Mouse (Mus musculus): ENCODE measurements around the gene Lipt2. TPM values are rescaled to one million over a fixed set of nuclear protein-coding genes. Genes with fewer than 3 reads are reported as not detected.

The Lipt2 gene
- polyA plus RNA-seq, 1 experiment from 2014 or later: 10.1 TPM

DNA sequence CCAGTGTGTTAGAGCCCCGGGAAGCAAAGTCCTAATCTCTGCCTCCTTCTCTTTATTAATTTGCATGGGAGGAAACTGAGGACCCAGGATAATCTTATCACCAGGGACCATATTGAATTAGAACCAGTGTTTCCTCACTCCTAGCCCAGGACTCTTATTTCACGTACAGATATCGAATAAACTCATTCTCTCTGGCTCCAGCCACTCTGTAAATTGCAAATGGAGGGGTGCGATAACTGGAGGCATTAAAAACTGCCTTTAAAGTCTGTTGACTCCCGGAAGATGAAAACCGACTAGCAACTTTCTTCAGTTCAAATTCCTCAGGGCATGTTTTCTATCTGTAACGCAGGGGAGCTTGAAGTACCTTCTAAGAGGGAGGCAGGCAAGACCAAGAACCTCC is 20.3 kb downstream of the Lipt2 start:
- ATAC-seq (ENCODE audit: insufficient read depth, low FRiP score): no peak
- WGBS: 53% methylated on average over 7 of the region's 7 CpGs
- H3K27ac ChIP-seq (ENCODE audit: low read length): peak overlapping the region; percentile 23; the same call in 1 of the 2 replicates
- no peaks in the 10 kb centered on the region for H3K36me3 ChIP-seq (ENCODE audit: control insufficient read depth, insufficient read depth, low read length)
- H3K4me1 ChIP-seq (ENCODE audit: control insufficient read depth, insufficient read depth, low read length): peaks cover 14% of the 10 kb centered on the region
- peak overlapping the region; percentile 68 for H3K4me2 ChIP-seq (ENCODE audit: low read depth, low read length)
- H3K9ac ChIP-seq (ENCODE audit: low read length): no peak overlapping the region
- no peaks in the 10 kb centered on the region for H3K9me3 ChIP-seq (replicated peaks; ENCODE audit: control insufficient read depth, low read length)
- H3K27me3 ChIP-seq (ENCODE audit: control insufficient read depth, insufficient read depth, low read length): peaks cover 9% of the 10 kb centered on the region; the same call in 1 of the 2 replicates
- peak overlapping the region; percentile 50 for H3K4me3 ChIP-seq (replicated peaks; ENCODE audit: low read length)

- peak; percentile 45; the same call in 1 of the 2 replicates for ATAC-seq (ENCODE audit: insufficient read depth, low FRiP score)
- Histone ChIP-seq H3K4me3 (replicated peaks; ENCODE audit: low read length) (peak overlapping the region; percentile 50), H3K9me3 (replicated peaks; ENCODE audit: control insufficient read depth, low read length) (no peaks in the 10 kb centered on the region), H3K27ac (ENCODE audit: low read length) (peak overlapping the region; percentile 22; the same call in 1 of the 2 replicates), H3K9ac (ENCODE audit: low read length) (no peak overlapping the region), H3K4me2 (ENCODE audit: low read depth, low read length) (peak overlapping the region; percentile 68), H3K36me3 (ENCODE audit: control insufficient read depth, insufficient read depth, low read length) (no peaks in the 10 kb centered on the region), H3K4me1 (ENCODE audit: control insufficient read depth, insufficient read depth, low read length) (peaks cover 14% of the 10 kb centered on the region), H3K27me3 (ENCODE audit: control insufficient read depth, insufficient read depth, low read length) (peaks cover 9% of the 10 kb centered on the region; the same call in 1 of the 2 replicates)
- WGBS: 44% methylated on average over 7 of the region's 7 CpGs
These were observed 20.8 kb downstream of the Lipt2 start for GRCm38 (mm10) chr7:100179836-100180407.

GRCm38 (mm10) chr7:100181176-100181575 is 22.1 kb downstream of the Lipt2 start:
- no peak overlapping the region for H3K27ac ChIP-seq (ENCODE audit: low read length)
- no peak for ATAC-seq (ENCODE audit: insufficient read depth, low FRiP score)

DNA sequence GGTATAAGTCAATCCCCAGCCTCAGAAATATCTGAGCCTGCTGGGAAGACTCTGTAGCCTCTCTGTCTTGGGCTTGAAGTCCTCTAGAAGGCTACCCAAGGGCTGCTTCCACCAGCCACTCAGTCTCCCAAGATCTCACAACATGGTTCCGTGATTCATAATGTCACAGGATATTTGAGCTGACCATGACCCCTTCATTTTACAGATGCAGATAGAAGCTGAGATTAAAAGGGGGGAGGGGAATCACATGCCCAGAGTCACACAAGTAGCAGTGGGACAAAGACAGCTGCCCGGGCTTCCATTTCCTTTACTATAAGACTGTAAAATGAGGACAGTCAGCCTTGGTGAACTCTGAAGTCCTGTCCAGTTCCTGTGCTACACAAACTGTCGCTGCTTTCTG is 22.5 kb downstream of the Lipt2 start:
- ATAC-seq (ENCODE audit: insufficient read depth, low FRiP score): no peak
- H3K9ac ChIP-seq (ENCODE audit: low read length): no peak overlapping the region
- peaks cover 14% of the 10 kb centered on the region for H3K4me1 ChIP-seq (ENCODE audit: control insufficient read depth, insufficient read depth, low read length)
- no peaks in the 10 kb centered on the region for H3K9me3 ChIP-seq (replicated peaks; ENCODE audit: control insufficient read depth, low read length)
- H3K36me3 ChIP-seq (ENCODE audit: control insufficient read depth, insufficient read depth, low read length): no peaks in the 10 kb centered on the region
- H3K4me3 ChIP-seq (replicated peaks; ENCODE audit: low read length): no peak overlapping the region
- 86% methylated on average over 3 of the region's 3 CpGs for WGBS
- peaks cover 4% of the 10 kb centered on the region; the same call in 1 of the 2 replicates for H3K27me3 ChIP-seq (ENCODE audit: control insufficient read depth, insufficient read depth, low read length)
- no peak overlapping the region for H3K4me2 ChIP-seq (ENCODE audit: low read depth, low read length)
- no peak overlapping the region for H3K27ac ChIP-seq (ENCODE audit: low read length)

More at GRCm38 (mm10) chr7:100181176-100181575, 22.1 kb downstream of the Lipt2 start:
- 75% methylated on average over 2 of the region's 2 CpGs for WGBS
- Histone ChIP-seq H3K9me3 (replicated peaks; ENCODE audit: control insufficient read depth, low read length) (no peaks in the 10 kb centered on the region), H3K4me1 (ENCODE audit: control insufficient read depth, insufficient read depth, low read length) (peaks cover 14% of the 10 kb centered on the region), H3K4me3 (replicated peaks; ENCODE audit: low read length) (no peak overlapping the region), H3K4me2 (ENCODE audit: low read depth, low read length) (no peak overlapping the region), H3K36me3 (ENCODE audit: control insufficient read depth, insufficient read depth, low read length) (no peaks in the 10 kb centered on the region), H3K9ac (ENCODE audit: low read length) (no peak overlapping the region), H3K27me3 (ENCODE audit: control insufficient read depth, insufficient read depth, low read length) (peaks cover 4% of the 10 kb centered on the region; the same call in 1 of the 2 replicates)

DNA sequence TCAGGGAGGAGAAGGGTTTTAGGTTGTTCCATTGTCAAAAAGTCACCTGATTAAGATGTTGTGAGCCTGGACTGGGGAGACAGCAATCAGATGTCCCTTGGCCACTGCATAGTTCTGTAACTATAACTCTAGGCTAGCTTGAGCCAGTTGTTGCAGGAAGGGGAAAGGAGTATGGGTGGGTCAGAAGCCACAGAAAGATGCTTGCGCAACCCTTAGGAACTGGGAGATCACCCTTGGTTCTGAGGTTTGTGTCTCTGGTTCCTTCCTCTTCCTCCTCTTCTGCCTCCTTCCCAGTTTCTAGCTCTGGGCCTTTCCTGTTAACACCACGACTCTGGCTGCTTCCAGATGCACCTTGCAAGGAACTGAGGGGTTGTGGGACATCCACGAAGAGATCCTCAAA is 23.3 kb downstream of the Lipt2 start:
- Histone ChIP-seq H3K27me3 (ENCODE audit: control insufficient read depth, insufficient read depth, low read length) (peaks cover 4% of the 10 kb centered on the region; the same call in 1 of the 2 replicates), H3K9me3 (replicated peaks; ENCODE audit: control insufficient read depth, low read length) (no peaks in the 10 kb centered on the region), H3K36me3 (ENCODE audit: control insufficient read depth, insufficient read depth, low read length) (no peaks in the 10 kb centered on the region), H3K4me2 (ENCODE audit: low read depth, low read length) (no peak overlapping the region), H3K27ac (ENCODE audit: low read length) (no peak overlapping the region), H3K4me3 (replicated peaks; ENCODE audit: low read length) (no peak overlapping the region), H3K9ac (ENCODE audit: low read length) (no peak overlapping the region), H3K4me1 (ENCODE audit: control insufficient read depth, insufficient read depth, low read length) (peaks cover 14% of the 10 kb centered on the region)
- no peak for ATAC-seq (ENCODE audit: insufficient read depth, low FRiP score)
- whole genome bisulfite sequencing: 64% methylated on average over 3 of the region's 3 CpGs

- Histone ChIP-seq H3K9me3 (replicated peaks; ENCODE audit: control insufficient read depth, low read length) (no peaks in the 10 kb centered on the region), H3K27me3 (ENCODE audit: control insufficient read depth, insufficient read depth, low read length) (0 out of 2 replicates have a peak, but pooled peaks cover 3% of the 10 kb centered on the region), H3K4me2 (ENCODE audit: low read depth, low read length) (no peak overlapping the region), H3K4me1 (ENCODE audit: control insufficient read depth, insufficient read depth, low read length) (no peaks in the 10 kb centered on the region), H3K4me3 (replicated peaks; ENCODE audit: low read length) (no peak overlapping the region), H3K27ac (ENCODE audit: low read length) (no peak overlapping the region), H3K36me3 (ENCODE audit: control insufficient read depth, insufficient read depth, low read length) (no peaks in the 10 kb centered on the region), H3K9ac (ENCODE audit: low read length) (no peak overlapping the region)
- ATAC-seq (ENCODE audit: insufficient read depth, low FRiP score): no peak
- 15% methylated on average over 7 of the region's 7 CpGs for WGBS
These were observed 28.5 kb downstream of the Lipt2 start for GRCm38 (mm10) chr7:100187601-100188000.

DNA sequence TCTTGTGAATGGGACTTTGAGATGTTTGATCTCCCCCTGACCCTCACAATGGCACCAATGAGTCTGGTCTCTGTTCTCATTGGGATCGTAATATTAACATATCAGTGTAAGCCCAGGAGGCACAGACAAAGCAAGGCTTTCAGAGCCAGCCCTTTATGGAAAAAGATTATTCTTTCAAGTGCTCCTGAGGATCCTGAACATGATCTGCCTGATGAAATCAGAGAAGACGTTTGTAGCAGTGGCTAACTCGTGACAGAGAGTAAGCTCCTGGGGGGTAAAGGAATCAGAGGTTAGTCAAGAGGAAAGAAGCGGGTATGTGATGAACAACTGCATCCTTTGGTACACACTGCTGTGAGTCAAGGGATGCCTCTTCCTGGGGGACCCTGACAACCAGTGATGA is 31.1 kb downstream of the Lipt2 start:
- Histone ChIP-seq H3K4me3 (replicated peaks; ENCODE audit: low read length) (no peak overlapping the region), H3K9me3 (replicated peaks; ENCODE audit: control insufficient read depth, low read length) (no peaks in the 10 kb centered on the region), H3K27me3 (ENCODE audit: control insufficient read depth, insufficient read depth, low read length) (0 out of 2 replicates have a peak, but pooled peaks cover 3% of the 10 kb centered on the region), H3K4me2 (ENCODE audit: low read depth, low read length) (no peak overlapping the region), H3K36me3 (ENCODE audit: control insufficient read depth, insufficient read depth, low read length) (no peaks in the 10 kb centered on the region), H3K9ac (ENCODE audit: low read length) (no peak overlapping the region), H3K27ac (ENCODE audit: low read length) (no peak overlapping the region), H3K4me1 (ENCODE audit: control insufficient read depth, insufficient read depth, low read length) (no peaks in the 10 kb centered on the region)
- no peak for ATAC-seq (ENCODE audit: insufficient read depth, low FRiP score)
- WGBS: 57% methylated on average over 4 of the region's 4 CpGs

GRCm38 (mm10) chr7:100190778-100191177 is 31.7 kb downstream of the Lipt2 start:
- no peak for ATAC-seq (ENCODE audit: insufficient read depth, low FRiP score)
- H3K9me3 ChIP-seq (replicated peaks; ENCODE audit: control insufficient read depth, low read length): no peaks in the 10 kb centered on the region

DNA sequence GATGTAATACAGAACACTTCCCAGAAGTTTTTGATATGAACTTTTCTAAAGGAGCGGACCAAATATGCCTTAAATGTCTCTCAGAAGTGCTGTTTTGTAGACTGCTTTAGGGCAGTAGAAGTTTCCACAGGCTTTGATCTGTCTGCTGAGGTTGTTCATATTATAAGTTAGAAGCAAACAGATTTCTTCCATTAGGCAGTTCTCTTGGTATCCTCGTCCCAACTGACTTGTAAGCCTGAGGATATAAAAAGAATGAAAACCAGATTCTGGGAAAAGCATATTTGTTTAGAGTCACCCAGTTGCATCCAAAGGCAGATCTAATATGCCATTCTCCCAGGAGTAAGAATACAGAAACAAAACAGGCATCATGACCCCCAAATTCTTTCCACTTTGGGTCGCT is 42.1 kb downstream of the Lipt2 start:
- H3K27ac ChIP-seq (ENCODE audit: low read length): no peak overlapping the region
- H3K4me1 ChIP-seq (ENCODE audit: control insufficient read depth, insufficient read depth, low read length): no peaks in the 10 kb centered on the region
- ATAC-seq (ENCODE audit: insufficient read depth, low FRiP score): no peak
- H3K9ac ChIP-seq (ENCODE audit: low read length): no peak overlapping the region
- no peaks in the 10 kb centered on the region for H3K9me3 ChIP-seq (replicated peaks; ENCODE audit: control insufficient read depth, low read length)
- no peaks in the 10 kb centered on the region for H3K27me3 ChIP-seq (ENCODE audit: control insufficient read depth, insufficient read depth, low read length)
- 82% methylated on average over 3 of the region's 3 CpGs for WGBS
- H3K36me3 ChIP-seq (ENCODE audit: control insufficient read depth, insufficient read depth, low read length): no peaks in the 10 kb centered on the region
- H3K4me3 ChIP-seq (replicated peaks; ENCODE audit: low read length): no peak overlapping the region
- no peak overlapping the region for H3K4me2 ChIP-seq (ENCODE audit: low read depth, low read length)

More at GRCm38 (mm10) chr7:100190778-100191177, 31.7 kb downstream of the Lipt2 start:
- 12% methylated on average over 4 of the region's 4 CpGs for WGBS
- H3K36me3 ChIP-seq (ENCODE audit: control insufficient read depth, insufficient read depth, low read length): no peaks in the 10 kb centered on the region
- no peak overlapping the region for H3K9ac ChIP-seq (ENCODE audit: low read length)
- H3K27ac ChIP-seq (ENCODE audit: low read length): no peak overlapping the region
- 0 out of 2 replicates have a peak, but pooled peaks cover 3% of the 10 kb centered on the region for H3K27me3 ChIP-seq (ENCODE audit: control insufficient read depth, insufficient read depth, low read length)
- no peaks in the 10 kb centered on the region for H3K4me1 ChIP-seq (ENCODE audit: control insufficient read depth, insufficient read depth, low read length)
- H3K4me2 ChIP-seq (ENCODE audit: low read depth, low read length): no peak overlapping the region
- H3K4me3 ChIP-seq (replicated peaks; ENCODE audit: low read length): no peak overlapping the region

Measured in stomach, embryonic 16.5 days (tissue).